Mouse (Mus musculus) myocyte (in vitro differentiated cells): ENCODE results near the gene Rtkn. TPM values are rescaled to one million over a fixed set of nuclear protein-coding genes. Genes with fewer than 3 reads are reported as not detected.

Experiments
- H3K27me3 ChIP-seq: one replicate; pipeline ENCODE4 v1.6.1; 2011; ENCODE audit not compliant: control insufficient read depth, insufficient read depth, insufficient read length
- H3K36me3 ChIP-seq: one replicate; pipeline ENCODE4 v1.6.1; 2011; ENCODE audit not compliant: control insufficient read depth, insufficient read depth
- H3K4me2 ChIP-seq: one replicate; pipeline ENCODE4 v1.6.1; 2011; ENCODE audit warnings: low read depth, control low read depth
- H3K4me3 ChIP-seq: one replicate; pipeline ENCODE4 v1.5.1; 2011; ENCODE audit warnings: mild to moderate bottlenecking, control low read depth, moderate library complexity
- H3K79me2 ChIP-seq: one replicate; pipeline ENCODE4 v1.6.1; 2011; ENCODE audit not compliant: control insufficient read depth, insufficient read depth
- H3ac ChIP-seq: one replicate; pipeline ENCODE4 v1.6.1; 2011; ENCODE audit not compliant: control insufficient read depth, insufficient read length
- CEBPB ChIP-seq: IDR thresholded peaks from 2 replicates; pipeline ENCODE4 v1.6.1; 2011; ENCODE audit warnings: mild to moderate bottlenecking, moderate library complexity; ENCODE audit not compliant: poor library complexity, insufficient read depth, severe bottlenecking
- E2F4 ChIP-seq: IDR thresholded peaks from one replicate; pipeline ENCODE4 v1.6.1; 2011; ENCODE audit warnings: mild to moderate bottlenecking, control low read depth, moderate library complexity; ENCODE audit not compliant: insufficient read depth
- MAX ChIP-seq: IDR thresholded peaks from one replicate; pipeline ENCODE4 v1.6.1; 2011; ENCODE audit warnings: low read depth, mild to moderate bottlenecking, control low read depth
- MYOD1 ChIP-seq, 3 experiments: IDR thresholded peaks; one replicate each; pipeline ENCODE4 v1.6.1; 2011; ENCODE audit warnings: control low read depth in 2 of 3, low read depth in 2 of 3, mild to moderate bottlenecking in 2 of 3, moderate library complexity in 1 of 3; ENCODE audit not compliant: insufficient read length in 2 of 3, control insufficient read depth in 1 of 3
- MYOG ChIP-seq, 3 experiments: IDR thresholded peaks; one replicate each; pipeline ENCODE4 v1.6.1; 2011; ENCODE audit warnings: control low read depth in 2 of 3, low read depth in 2 of 3, mild to moderate bottlenecking in 2 of 3; ENCODE audit not compliant: insufficient read length in 2 of 3, control insufficient read depth in 1 of 3, insufficient read depth in 1 of 3
- POLR2A ChIP-seq: IDR thresholded peaks from one replicate; pipeline ENCODE4 v1.6.1; 2011; ENCODE audit warnings: low read depth, mild to moderate bottlenecking, control low read depth, moderate library complexity; ENCODE audit not compliant: insufficient read length
- POLR2AphosphoS2 ChIP-seq: IDR thresholded peaks from one replicate; pipeline ENCODE4 v1.6.1; 2011; ENCODE audit warnings: low read depth, control low read depth; ENCODE audit not compliant: insufficient read length
- REST ChIP-seq: IDR thresholded peaks from one replicate; pipeline ENCODE4 v1.6.1; 2011; ENCODE audit warnings: mild to moderate bottlenecking, control low read depth, moderate library complexity; ENCODE audit not compliant: insufficient read depth, insufficient read length
- SRF ChIP-seq: IDR thresholded peaks from one replicate; pipeline ENCODE4 v1.6.1; 2011; ENCODE audit warnings: low read depth; ENCODE audit not compliant: control insufficient read depth, insufficient read length
- TCF12 ChIP-seq: IDR thresholded peaks from one replicate; pipeline ENCODE4 v1.6.1; 2011; ENCODE audit warnings: mild to moderate bottlenecking, control low read depth; ENCODE audit not compliant: poor library complexity, insufficient read depth, severe bottlenecking
- TCF3 ChIP-seq: IDR thresholded peaks from one replicate; pipeline ENCODE4 v1.6.1; 2011; ENCODE audit warnings: low read depth, control low read depth; ENCODE audit not compliant: insufficient read length
- USF1 ChIP-seq: IDR thresholded peaks from one replicate; pipeline ENCODE4 v1.6.1; 2011; ENCODE audit warnings: low read depth, mild to moderate bottlenecking, control low read depth, moderate library complexity
- polyA plus RNA-seq: library from polyadenylated mRNA; unstranded; fragments of >200 nt; fragmentation: generic; extraction: Trizol; gene quantifications from one replicate; pipeline ENCODE4 v1.2.1, GENCODE M21; 2012; ENCODE audit warnings: missing spikeins

The Rtkn gene
- polyA plus RNA-seq, 1 experiment = 29.7 TPM

GRCm38 (mm10) chr6:83179390-83180117, 44.3 kb downstream of the Rtkn start:
- Histone ChIP-seq H3ac (no peak overlapping the region), H3K4me2 (no peak overlapping the region), H3K27me3 (no peaks in the 10 kb centered on the region), H3K36me3 (peaks cover 13% of the 10 kb centered on the region), H3K79me2 (peaks cover 18% of the 10 kb centered on the region), H3K4me3 (no peak overlapping the region)
- no peak for TF ChIP-seq MAX
- no peak for TF ChIP-seq MYOD1 (IDR thresholded peaks at IDR 0.05; ENCODE audit: control insufficient read depth in 1 of 3, insufficient read length in 2 of 3, low read depth in 2 of 3)
- TF ChIP-seq TCF3 = no peak
- no peak for TF ChIP-seq POLR2AphosphoS2
- no peak for TF ChIP-seq REST

- no peak for TF ChIP-seq POLR2A
- TF ChIP-seq MAX = no peak
- no peak for TF ChIP-seq CEBPB
- no peak for TF ChIP-seq TCF3
- no peak for TF ChIP-seq TCF12
- no peak for TF ChIP-seq USF1
- TF ChIP-seq SRF = no peak
- no peak for TF ChIP-seq REST
- no peak for TF ChIP-seq MYOD1 (IDR thresholded peaks at IDR 0.05; ENCODE audit: control insufficient read depth in 1 of 3, insufficient read length in 2 of 3, low read depth in 2 of 3)
- TF ChIP-seq MYOG (IDR thresholded peaks at IDR 0.05; ENCODE audit: control insufficient read depth in 1 of 3, insufficient read depth in 1 of 3, insufficient read length in 2 of 3, low read depth in 2 of 3) = no peak
- TF ChIP-seq POLR2AphosphoS2 = no peak
- no peak for TF ChIP-seq E2F4
- H3K4me2 ChIP-seq = no peak overlapping the region
- H3K79me2 ChIP-seq = peaks cover 18% of the 10 kb centered on the region
These were observed 45.3 kb downstream of the Rtkn start for GRCm38 (mm10) chr6:83180605-83181004.

GRCm38 (mm10) chr6:83184858-83185435, 49.7 kb downstream of the Rtkn start:
- TF ChIP-seq USF1 = no peak
- TF ChIP-seq REST = no peak
- no peak for TF ChIP-seq E2F4
- no peak for TF ChIP-seq POLR2AphosphoS2
- TF ChIP-seq MYOD1 (IDR thresholded peaks at IDR 0.05; ENCODE audit: control insufficient read depth in 1 of 3, insufficient read length in 2 of 3, low read depth in 2 of 3) = no peak
- no peak for TF ChIP-seq CEBPB
- no peak for TF ChIP-seq TCF3
- no peak for TF ChIP-seq MYOG (IDR thresholded peaks at IDR 0.05; ENCODE audit: control insufficient read depth in 1 of 3, insufficient read depth in 1 of 3, insufficient read length in 2 of 3, low read depth in 2 of 3)
- no peak for TF ChIP-seq POLR2A
- TF ChIP-seq MAX = no peak
- no peak for TF ChIP-seq SRF
- no peak for TF ChIP-seq TCF12
- Histone ChIP-seq H3K27me3 (no peaks in the 10 kb centered on the region), H3K79me2 (peaks cover 3% of the 10 kb centered on the region), H3K36me3 (peaks cover 9% of the 10 kb centered on the region), H3K4me3 (no peak overlapping the region), H3K4me2 (no peak overlapping the region), H3ac (no peak overlapping the region)

More at GRCm38 (mm10) chr6:83180605-83181004, 45.3 kb downstream of the Rtkn start:
- Histone ChIP-seq H3ac (no peak overlapping the region), H3K4me3 (no peak overlapping the region), H3K27me3 (no peaks in the 10 kb centered on the region), H3K36me3 (peaks cover 13% of the 10 kb centered on the region)

- Histone ChIP-seq H3K36me3 (peaks cover 9% of the 10 kb centered on the region), H3K79me2 (no peaks in the 10 kb centered on the region), H3K4me2 (no peak overlapping the region), H3K4me3 (no peak overlapping the region), H3ac (no peak overlapping the region), H3K27me3 (no peaks in the 10 kb centered on the region)
- TF ChIP-seq MYOD1 (IDR thresholded peaks at IDR 0.05; ENCODE audit: control insufficient read depth in 1 of 3, insufficient read length in 2 of 3, low read depth in 2 of 3) = no peak
- no peak for TF ChIP-seq TCF3
- TF ChIP-seq SRF = no peak
- TF ChIP-seq POLR2AphosphoS2 = no peak
- TF ChIP-seq MYOG (IDR thresholded peaks at IDR 0.05; ENCODE audit: control insufficient read depth in 1 of 3, insufficient read depth in 1 of 3, insufficient read length in 2 of 3, low read depth in 2 of 3) = no peak
- no peak for TF ChIP-seq MAX
- no peak for TF ChIP-seq POLR2A
- TF ChIP-seq USF1 = no peak
- no peak for TF ChIP-seq TCF12
- TF ChIP-seq CEBPB = no peak
- no peak for TF ChIP-seq E2F4
- no peak for TF ChIP-seq REST
These were observed 50.9 kb downstream of the Rtkn start for GRCm38 (mm10) chr6:83185895-83186861.
